Mouse (Mus musculus): Measurements from ENCODE around the gene Gm3336. TPM values are rescaled to one million over a fixed set of nuclear protein-coding genes. Genes with fewer than 3 reads are reported as not detected.

Gm3336 gene
- polyA plus RNA-seq, 1 experiment from 2014 or later = not detected

GRCm38 (mm10) chr8:70756476-70757040 is 38.2 kb downstream of the Gm3336 start:
- Histone ChIP-seq H3K27me3 (replicated peaks; ENCODE audit: low read depth, poor library complexity, severe bottlenecking) (peaks cover 19% of the 10 kb centered on the region), H3K36me3 (replicated peaks) (peaks cover 29% of the 10 kb centered on the region), H3K4me3 (no peak overlapping the region), H3K4me1 (peaks cover 68% of the 10 kb centered on the region), H3K9me3 (no peaks in the 10 kb centered on the region), H3K27ac (replicated peaks) (no peak overlapping the region)
- DNase-seq (ENCODE audit: low spot score) = no peak
- 90% methylated on average over 6 of the region's 6 CpGs for WGBS

- Histone ChIP-seq H3K27ac (replicated peaks) (no peak overlapping the region), H3K27me3 (replicated peaks; ENCODE audit: low read depth, poor library complexity, severe bottlenecking) (peaks cover 19% of the 10 kb centered on the region), H3K4me3 (peak overlapping the region; percentile 3; the same call in 1 of the 2 replicates), H3K4me1 (peaks cover 64% of the 10 kb centered on the region), H3K36me3 (replicated peaks) (peaks cover 29% of the 10 kb centered on the region), H3K9me3 (no peaks in the 10 kb centered on the region)
- DNase-seq (ENCODE audit: low spot score) = peak; percentile 48
- 71% methylated on average over 22 of the region's 22 CpGs for WGBS
Measured at GRCm38 (mm10) chr8:70757523-70758307, 39.4 kb downstream of the Gm3336 start.

- peak overlapping the region; percentile 3; the same call in 1 of the 2 replicates for H3K4me3 ChIP-seq
- no peak for DNase-seq (ENCODE audit: low spot score)
- H3K27ac ChIP-seq (replicated peaks) = no peak overlapping the region
- peaks cover 29% of the 10 kb centered on the region for H3K36me3 ChIP-seq (replicated peaks)
- WGBS = 85% methylated on average over 7 of the region's 7 CpGs
- H3K9me3 ChIP-seq = no peaks in the 10 kb centered on the region
- H3K27me3 ChIP-seq (replicated peaks; ENCODE audit: low read depth, poor library complexity, severe bottlenecking) = peaks cover 19% of the 10 kb centered on the region
- peaks cover 58% of the 10 kb centered on the region for H3K4me1 ChIP-seq
Measured at GRCm38 (mm10) chr8:70758308-70758615, 39.9 kb downstream of the Gm3336 start.

- H3K4me1 ChIP-seq = peaks cover 53% of the 10 kb centered on the region
- H3K27ac ChIP-seq (replicated peaks) = no peak overlapping the region
- H3K4me3 ChIP-seq = 0 out of 2 replicates have a peak overlapping the region, but pooled peaks have one; percentile 1
- 70% methylated on average over 19 of the region's 19 CpGs for WGBS
- H3K9me3 ChIP-seq = no peaks in the 10 kb centered on the region
- no peak for DNase-seq (ENCODE audit: low spot score)
- H3K27me3 ChIP-seq (replicated peaks; ENCODE audit: low read depth, poor library complexity, severe bottlenecking) = peaks cover 19% of the 10 kb centered on the region
- peaks cover 29% of the 10 kb centered on the region for H3K36me3 ChIP-seq (replicated peaks)
Measured at GRCm38 (mm10) chr8:70758616-70759561, 40.5 kb downstream of the Gm3336 start.

- H3K4me1 ChIP-seq = peaks cover 41% of the 10 kb centered on the region
- peak; percentile 37 for DNase-seq (ENCODE audit: low spot score)
- no peaks in the 10 kb centered on the region for H3K9me3 ChIP-seq
- peaks cover 29% of the 10 kb centered on the region for H3K36me3 ChIP-seq (replicated peaks)
- peak overlapping the region; percentile 80 for H3K4me3 ChIP-seq
- peaks cover 19% of the 10 kb centered on the region for H3K27me3 ChIP-seq (replicated peaks; ENCODE audit: low read depth, poor library complexity, severe bottlenecking)
- peak overlapping the region; percentile 81 for H3K27ac ChIP-seq (replicated peaks)
- WGBS = 1% methylated on average over 22 of the region's 22 CpGs
Measured at GRCm38 (mm10) chr8:70760350-70760749, 42.0 kb downstream of the Gm3336 start.

- Histone ChIP-seq H3K9me3 (no peaks in the 10 kb centered on the region), H3K27me3 (replicated peaks; ENCODE audit: low read depth, poor library complexity, severe bottlenecking) (peaks cover 19% of the 10 kb centered on the region), H3K4me1 (peaks cover 41% of the 10 kb centered on the region), H3K4me3 (peak within 1 kb of the TSS; percentile 80), H3K36me3 (replicated peaks) (peaks cover 29% of the 10 kb centered on the region), H3K27ac (replicated peaks) (peak within 1 kb of the TSS; percentile 81)
- peak; percentile 97 for DNase-seq (ENCODE audit: low spot score)
- 1% methylated on average over 55 of the region's 55 CpGs for WGBS
Measured at GRCm38 (mm10) chr8:70760775-70761406, 42.5 kb downstream of the Gm3336 start, which contains the start of gene Mpv17l2. Gene Mpv17l2, minus strand, starts transcription at chr8:70760946.

GRCm38 (mm10) chr8:70762118-70762517 is 43.8 kb downstream of the Gm3336 start:
- Histone ChIP-seq H3K36me3 (replicated peaks) (peaks cover 17% of the 10 kb centered on the region), H3K27me3 (replicated peaks; ENCODE audit: low read depth, poor library complexity, severe bottlenecking) (peaks cover 11% of the 10 kb centered on the region), H3K27ac (replicated peaks) (no peak overlapping the region), H3K4me3 (no peak overlapping the region), H3K4me1 (peaks cover 52% of the 10 kb centered on the region), H3K9me3 (no peaks in the 10 kb centered on the region)
- WGBS = 88% methylated on average over 1 of the region's 1 CpGs
- DNase-seq (ENCODE audit: low spot score) = no peak

GRCm38 (mm10) chr8:70763354-70763753 is 45.0 kb downstream of the Gm3336 start:
- no peak overlapping the region for H3K27ac ChIP-seq (replicated peaks)
- peak; percentile 66 for DNase-seq (ENCODE audit: low spot score)
- no peaks in the 10 kb centered on the region for H3K9me3 ChIP-seq
- H3K4me3 ChIP-seq = no peak overlapping the region
- H3K36me3 ChIP-seq (replicated peaks) = peaks cover 15% of the 10 kb centered on the region
- H3K4me1 ChIP-seq = peaks cover 59% of the 10 kb centered on the region
- peaks cover 17% of the 10 kb centered on the region for H3K27me3 ChIP-seq (replicated peaks; ENCODE audit: low read depth, poor library complexity, severe bottlenecking)
- 6% methylated on average over 3 of the region's 3 CpGs for WGBS

- 86% methylated on average over 8 of the region's 8 CpGs for WGBS
- H3K4me3 ChIP-seq = no peak overlapping the region
Measured at GRCm38 (mm10) chr8:70764026-70764425, 45.7 kb downstream of the Gm3336 start.

GRCm38 (mm10) chr8:70764676-70765075 is 46.3 kb downstream of the Gm3336 start:
- no peak for DNase-seq (ENCODE audit: low spot score)
- peaks cover 54% of the 10 kb centered on the region for H3K4me1 ChIP-seq
- WGBS = 91% methylated on average over 13 of the region's 13 CpGs
- no peaks in the 10 kb centered on the region for H3K9me3 ChIP-seq
- H3K4me3 ChIP-seq = peak overlapping the region; percentile 61; the same call in 1 of the 2 replicates
- peaks cover 23% of the 10 kb centered on the region for H3K36me3 ChIP-seq (replicated peaks)
- peaks cover 17% of the 10 kb centered on the region for H3K27me3 ChIP-seq (replicated peaks; ENCODE audit: low read depth, poor library complexity, severe bottlenecking)
- no peak overlapping the region for H3K27ac ChIP-seq (replicated peaks)

More at GRCm38 (mm10) chr8:70764026-70764425, 45.7 kb downstream of the Gm3336 start:
- no peak for DNase-seq (ENCODE audit: low spot score)
- Histone ChIP-seq H3K27me3 (replicated peaks; ENCODE audit: low read depth, poor library complexity, severe bottlenecking) (peaks cover 17% of the 10 kb centered on the region), H3K36me3 (replicated peaks) (peaks cover 17% of the 10 kb centered on the region), H3K4me1 (peaks cover 54% of the 10 kb centered on the region), H3K9me3 (no peaks in the 10 kb centered on the region), H3K27ac (replicated peaks) (no peak overlapping the region)

- H3K4me1 ChIP-seq = peaks cover 49% of the 10 kb centered on the region
- DNase-seq (ENCODE audit: low spot score) = no peak
- H3K4me3 ChIP-seq = peak overlapping the region; percentile 61
- WGBS = 80% methylated on average over 9 of the region's 9 CpGs
- H3K36me3 ChIP-seq (replicated peaks) = peaks cover 30% of the 10 kb centered on the region
- no peaks in the 10 kb centered on the region for H3K9me3 ChIP-seq
- H3K27ac ChIP-seq (replicated peaks) = no peak overlapping the region
- H3K27me3 ChIP-seq (replicated peaks; ENCODE audit: low read depth, poor library complexity, severe bottlenecking) = peaks cover 17% of the 10 kb centered on the region
Measured at GRCm38 (mm10) chr8:70765329-70765728, 47.0 kb downstream of the Gm3336 start.

All from embryonic facial prominence, embryonic 10.5 days (tissue).